Mouse (Mus musculus) forebrain, embryonic 15.5 days (tissue): ENCODE data around the gene Snx29. TPM values are rescaled to one million over a fixed set of nuclear protein-coding genes. Genes with fewer than 3 reads are reported as not detected.

Source experiments
- ATAC-seq: fragments of 200-750 bp; cut with Nextera tagmentation; replicated peaks from 2 replicates; pipeline ENCODE4 v1.8.0; 2017; ENCODE audit warnings: mild to moderate bottlenecking, moderate TSS enrichment, moderate library complexity
- H3K27ac ChIP-seq: fragments of 300-500 bp; sonication (generic); replicated peaks from 2 replicates; pipeline ENCODE4 v1.5.1; 2015; ENCODE audit warnings: mild to moderate bottlenecking, inconsistent platforms
- H3K27me3 ChIP-seq: fragments of 300-500 bp; sonication (generic); 2 replicates; pipeline ENCODE4 v1.6.1; 2015; ENCODE audit warnings: inconsistent platforms
- H3K36me3 ChIP-seq: fragments of 300-500 bp; sonication (generic); 2 replicates; pipeline ENCODE4 v1.6.1; 2015; ENCODE audit warnings: mild to moderate bottlenecking, inconsistent platforms
- H3K4me1 ChIP-seq: fragments of 300-500 bp; sonication (generic); 2 replicates; pipeline ENCODE4 v1.6.1; 2015; ENCODE audit warnings: inconsistent platforms
- H3K4me2 ChIP-seq: fragments of 300-500 bp; sonication (generic); replicated peaks from 2 replicates; pipeline ENCODE4 v1.6.1; 2015; ENCODE audit warnings: mild to moderate bottlenecking, inconsistent platforms
- H3K4me3 ChIP-seq: fragments of 300-500 bp; sonication (generic); 2 replicates; pipeline ENCODE4 v1.5.1; 2015; ENCODE audit warnings: mild to moderate bottlenecking, inconsistent platforms
- H3K9ac ChIP-seq: fragments of 300-500 bp; sonication (generic); replicated peaks from 2 replicates; pipeline ENCODE4 v1.6.1; 2015; ENCODE audit warnings: mild to moderate bottlenecking, inconsistent platforms
- H3K9me3 ChIP-seq: fragments of 300-500 bp; sonication (generic); 2 replicates; pipeline ENCODE4 v1.6.1; 2016; ENCODE audit warnings: inconsistent platforms
- WGBS: fragments of 180-500 bp; shearing (Covaris S2); methylation state at CpG from one replicate; pipeline ENCODE4 v1.1.7; 2015; ENCODE audit warnings: mixed read lengths; 5-methylcytosine and 5-hydroxymethylcytosine counted together
- polyA plus RNA-seq: library from polyadenylated mRNA; unstranded; fragments of >200 nt; fragmentation: Nextera tagmentation; extraction: Ambion mirVana; gene quantifications from 2 replicates; pipeline ENCODE4 v1.2.1, GENCODE M21; 2015

Gene Snx29
- polyA plus RNA-seq, 1 experiment from 2014 or later = 14.1 TPM

DNA sequence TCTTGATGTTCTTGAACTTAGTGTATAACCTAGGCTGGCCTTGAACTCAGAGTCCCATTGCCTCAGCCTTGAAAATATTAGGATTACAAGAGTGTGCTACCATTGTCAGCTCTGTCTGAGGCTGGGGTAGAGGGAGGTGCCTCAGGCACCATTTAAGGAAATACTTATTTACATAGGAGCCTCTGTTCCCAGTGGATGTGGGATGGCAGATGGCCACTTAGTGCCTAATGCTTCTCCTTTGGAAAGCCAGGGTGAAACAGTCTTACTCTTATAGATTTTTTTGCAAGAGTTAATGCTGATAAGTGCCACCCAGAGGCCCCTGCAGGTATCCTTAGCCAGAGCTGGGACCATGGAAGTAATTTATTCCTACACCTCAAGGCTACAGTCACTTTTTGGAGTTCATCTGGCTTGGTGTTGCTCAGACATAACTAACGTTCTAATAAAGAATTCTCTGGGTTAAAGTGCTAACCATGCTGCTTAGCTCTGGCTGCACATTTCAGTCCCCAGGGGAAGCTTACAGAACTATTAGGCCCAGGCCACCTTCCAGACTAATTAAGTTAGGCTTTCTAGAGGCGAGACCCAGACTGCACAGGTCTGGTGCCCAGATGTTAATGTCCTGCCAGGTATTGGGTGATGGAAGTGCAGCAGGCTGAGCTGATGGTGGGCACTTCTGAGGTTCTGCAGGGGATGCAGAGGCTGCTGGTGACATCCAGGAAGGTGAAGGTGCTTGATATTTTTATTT lies 135.1 kb downstream of the Snx29 start:
- no peaks in the 10 kb centered on the region for H3K27me3 ChIP-seq
- no peak for ATAC-seq
- H3K27ac ChIP-seq = no peak overlapping the region
- no peak overlapping the region for H3K4me3 ChIP-seq
- H3K9me3 ChIP-seq = no peaks in the 10 kb centered on the region
- H3K4me2 ChIP-seq = no peak overlapping the region
- H3K4me1 ChIP-seq = no peaks in the 10 kb centered on the region
- H3K9ac ChIP-seq = no peak overlapping the region
- H3K36me3 ChIP-seq = peaks cover 14% of the 10 kb centered on the region
- 63% methylated on average over 2 of the region's 2 CpGs for WGBS

DNA sequence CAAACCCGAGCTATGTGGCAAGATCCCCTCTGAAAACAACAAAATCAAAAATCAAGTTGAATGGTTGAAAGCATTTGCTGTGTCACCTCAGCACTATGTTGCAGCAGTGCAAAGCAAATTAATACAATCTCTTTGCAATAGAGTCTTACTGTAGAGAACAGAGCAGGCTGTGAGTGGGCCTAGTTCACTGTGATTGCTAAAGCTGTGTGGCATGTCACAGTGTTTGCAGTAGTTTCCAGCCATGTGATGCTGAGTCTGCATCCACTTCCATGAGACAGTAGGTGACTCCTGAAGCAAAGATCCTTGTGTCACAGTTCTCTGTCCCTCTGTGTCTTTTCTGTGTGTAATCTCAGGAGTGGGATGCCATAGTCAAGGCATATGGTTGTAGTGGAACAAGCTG lies 137.5 kb downstream of the Snx29 start:
- WGBS = 92% methylated on average over 1 of the region's 1 CpGs
- Histone ChIP-seq H3K4me2 (no peak overlapping the region), H3K36me3 (no peaks in the 10 kb centered on the region), H3K4me3 (no peak overlapping the region), H3K27me3 (no peaks in the 10 kb centered on the region), H3K9me3 (no peaks in the 10 kb centered on the region), H3K9ac (no peak overlapping the region), H3K27ac (no peak overlapping the region), H3K4me1 (no peaks in the 10 kb centered on the region)
- ATAC-seq = no peak

DNA sequence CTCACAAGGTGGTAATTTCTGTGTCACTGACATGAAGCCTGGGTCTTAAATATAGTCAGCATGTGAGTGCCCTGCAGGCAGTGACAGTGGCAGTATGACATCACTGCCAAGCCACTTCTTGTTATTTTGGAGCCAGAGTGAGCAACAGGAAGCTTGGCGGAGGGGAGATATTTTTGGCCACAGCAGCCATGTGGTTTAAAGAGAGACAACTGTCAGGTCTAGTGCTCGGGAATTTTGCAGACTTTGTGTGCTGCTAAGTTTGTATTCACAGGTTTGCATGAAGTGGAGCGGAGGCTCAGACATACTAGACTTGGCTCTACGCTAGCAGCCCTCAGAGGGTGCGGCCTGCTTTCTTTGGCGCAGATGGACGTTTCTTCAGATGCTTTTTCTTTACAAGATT lies 138.9 kb downstream of the Snx29 start:
- Histone ChIP-seq H3K4me1 (no peaks in the 10 kb centered on the region), H3K9me3 (no peaks in the 10 kb centered on the region), H3K27me3 (no peaks in the 10 kb centered on the region), H3K9ac (no peak overlapping the region), H3K36me3 (no peaks in the 10 kb centered on the region), H3K4me2 (no peak overlapping the region), H3K4me3 (no peak overlapping the region), H3K27ac (no peak overlapping the region)
- 78% methylated on average over 7 of the region's 7 CpGs for WGBS
- no peak for ATAC-seq

DNA sequence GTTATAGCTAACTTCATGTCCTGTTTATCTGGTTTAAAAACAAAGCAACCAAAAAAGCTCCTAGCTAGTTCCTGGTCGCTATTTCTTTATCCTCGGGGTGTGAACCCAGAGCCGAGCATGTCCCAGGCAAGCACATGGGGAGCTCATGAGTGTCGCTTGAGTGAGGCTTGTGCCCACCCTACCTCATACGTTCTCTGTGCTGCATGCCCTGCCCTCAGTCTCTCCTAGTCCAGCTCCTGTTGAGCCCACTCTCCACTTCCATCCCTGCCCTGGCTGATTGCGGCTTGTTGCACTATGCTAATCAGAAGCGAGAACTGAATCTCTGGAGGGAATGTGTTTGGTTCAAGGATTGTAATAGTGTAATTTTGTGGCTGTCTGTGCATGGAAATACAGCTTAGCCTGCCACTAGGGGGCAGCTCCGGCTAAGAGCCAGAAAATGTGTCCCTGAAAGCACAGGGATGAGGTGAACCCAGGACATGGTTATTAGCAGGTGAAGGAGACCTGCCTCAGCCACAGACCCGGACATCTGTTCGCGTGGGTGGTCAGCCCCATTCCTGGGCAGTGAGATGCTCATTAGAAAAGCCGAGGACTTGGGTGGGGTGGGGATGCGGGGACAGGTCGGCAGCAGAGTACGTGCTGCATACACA lies 145.9 kb downstream of the Snx29 start:
- Histone ChIP-seq H3K9me3 (no peaks in the 10 kb centered on the region), H3K36me3 (no peaks in the 10 kb centered on the region), H3K27ac (no peak overlapping the region), H3K9ac (no peak overlapping the region), H3K27me3 (no peaks in the 10 kb centered on the region), H3K4me1 (peaks cover 7% of the 10 kb centered on the region; the same call in 1 of the 2 replicates), H3K4me3 (no peak overlapping the region), H3K4me2 (no peak overlapping the region)
- 64% methylated on average over 15 of the region's 15 CpGs for WGBS
- peak; percentile 62 for ATAC-seq

DNA sequence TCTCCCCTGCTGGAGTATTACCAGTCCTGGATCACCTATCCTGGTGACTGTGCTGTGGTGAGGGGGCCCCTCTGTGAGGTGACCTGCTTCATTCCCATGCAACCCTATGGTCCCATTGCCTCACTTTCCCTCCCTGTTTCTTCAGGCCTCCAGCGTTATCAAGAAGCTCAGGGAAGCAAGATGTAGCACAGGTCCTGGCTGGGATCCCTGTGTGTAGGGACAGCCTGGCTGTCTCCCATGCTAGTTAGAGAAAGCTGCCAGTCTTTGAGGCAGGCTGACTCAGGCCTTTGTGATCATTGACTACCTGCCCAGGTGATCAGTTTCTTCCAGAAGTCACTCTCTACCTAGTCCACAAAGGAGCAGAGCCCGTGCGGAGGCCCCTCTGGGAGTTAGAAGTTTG lies 146.8 kb downstream of the Snx29 start:
- ATAC-seq = no peak
- H3K9ac ChIP-seq = no peak overlapping the region
- no peak overlapping the region for H3K4me3 ChIP-seq
- H3K36me3 ChIP-seq = no peaks in the 10 kb centered on the region
- H3K27ac ChIP-seq = no peak overlapping the region
- no peak overlapping the region for H3K4me2 ChIP-seq
- 90% methylated on average over 3 of the region's 3 CpGs for WGBS
- no peaks in the 10 kb centered on the region for H3K9me3 ChIP-seq
- no peaks in the 10 kb centered on the region for H3K27me3 ChIP-seq
- peaks cover 10% of the 10 kb centered on the region; the same call in 1 of the 2 replicates for H3K4me1 ChIP-seq

DNA sequence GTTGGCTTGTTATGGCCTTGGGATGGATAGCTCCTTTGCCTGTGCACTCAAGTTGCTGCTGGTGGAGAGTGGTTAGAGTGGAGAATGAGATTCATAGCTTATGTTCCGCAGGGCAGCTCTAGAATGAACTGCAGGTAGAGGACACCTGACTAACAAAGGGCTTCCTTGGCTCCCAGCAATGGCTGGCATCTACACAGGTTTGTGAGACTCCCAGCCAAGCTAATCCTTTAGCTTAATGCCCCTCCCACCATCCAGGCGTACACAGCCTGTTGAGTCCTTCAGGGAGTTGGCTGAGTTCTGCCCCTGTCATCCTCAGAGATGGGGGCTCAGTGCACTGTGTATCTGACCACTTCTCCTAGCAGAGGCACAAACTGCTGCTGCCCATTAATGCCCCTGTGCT lies 148.5 kb downstream of the Snx29 start:
- Histone ChIP-seq H3K9me3 (no peaks in the 10 kb centered on the region), H3K27me3 (no peaks in the 10 kb centered on the region), H3K4me2 (no peak overlapping the region), H3K27ac (no peak overlapping the region), H3K9ac (no peak overlapping the region), H3K4me1 (peaks cover 10% of the 10 kb centered on the region; the same call in 1 of the 2 replicates), H3K36me3 (no peaks in the 10 kb centered on the region), H3K4me3 (no peak overlapping the region)
- ATAC-seq = no peak
- WGBS = 57% methylated on average over 2 of the region's 2 CpGs

DNA sequence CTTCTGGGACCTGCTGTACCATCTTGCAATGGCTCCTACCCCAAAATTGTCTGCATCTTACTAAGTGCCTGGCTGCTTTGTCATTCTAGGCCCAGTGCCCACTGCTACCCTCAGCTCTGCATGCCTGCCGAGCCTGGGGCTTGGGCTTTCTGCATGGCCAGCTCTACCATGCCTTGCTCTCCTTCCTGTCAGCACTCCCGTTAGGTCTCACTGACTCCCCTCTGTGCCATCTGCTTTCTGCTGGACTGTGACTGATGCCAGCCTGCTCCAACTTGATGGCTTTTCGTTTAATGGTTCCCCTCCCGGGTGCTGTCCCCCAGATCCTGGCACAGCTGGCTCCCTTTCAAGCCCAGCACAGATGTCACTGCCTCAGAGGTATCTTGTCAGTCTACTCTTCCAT lies 150.1 kb downstream of the Snx29 start:
- no peak for ATAC-seq

DNA sequence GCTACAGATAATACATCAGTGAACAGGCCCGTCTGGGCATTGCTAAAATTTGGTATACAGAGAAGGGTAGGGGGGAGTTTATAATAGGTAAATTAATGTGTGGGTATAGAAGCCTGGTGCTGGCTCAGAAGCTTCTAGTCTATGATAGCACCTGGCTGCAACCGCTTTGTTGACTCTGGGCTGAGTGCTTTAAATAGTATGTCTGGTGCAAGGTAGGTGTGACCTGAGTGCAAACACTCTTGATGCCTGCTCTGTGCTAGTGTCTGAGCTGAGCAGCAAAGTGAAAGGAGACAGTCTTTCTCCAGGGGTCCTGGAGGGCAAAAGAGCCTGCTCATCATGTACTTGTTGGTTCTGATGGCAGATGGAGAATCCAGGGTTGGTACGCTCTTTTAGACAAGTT lies 150.8 kb downstream of the Snx29 start:
- no peak overlapping the region for H3K4me3 ChIP-seq
- H3K4me2 ChIP-seq = no peak overlapping the region
- 88% methylated on average over 3 of the region's 3 CpGs for WGBS
- H3K4me1 ChIP-seq = peaks cover 10% of the 10 kb centered on the region; the same call in 1 of the 2 replicates
- no peak overlapping the region for H3K27ac ChIP-seq
- no peak overlapping the region for H3K9ac ChIP-seq
- ATAC-seq = no peak
- no peaks in the 10 kb centered on the region for H3K9me3 ChIP-seq
- H3K36me3 ChIP-seq = no peaks in the 10 kb centered on the region
- no peaks in the 10 kb centered on the region for H3K27me3 ChIP-seq

More for the DNA sequence above, 150.1 kb downstream of the Snx29 start:
- H3K36me3 ChIP-seq = no peaks in the 10 kb centered on the region
- no peak overlapping the region for H3K9ac ChIP-seq
- peaks cover 10% of the 10 kb centered on the region; the same call in 1 of the 2 replicates for H3K4me1 ChIP-seq
- WGBS = 47% methylated on average over 4 of the region's 4 CpGs
- H3K27ac ChIP-seq = no peak overlapping the region
- no peak overlapping the region for H3K4me3 ChIP-seq
- no peaks in the 10 kb centered on the region for H3K9me3 ChIP-seq
- H3K4me2 ChIP-seq = no peak overlapping the region
- no peaks in the 10 kb centered on the region for H3K27me3 ChIP-seq

DNA sequence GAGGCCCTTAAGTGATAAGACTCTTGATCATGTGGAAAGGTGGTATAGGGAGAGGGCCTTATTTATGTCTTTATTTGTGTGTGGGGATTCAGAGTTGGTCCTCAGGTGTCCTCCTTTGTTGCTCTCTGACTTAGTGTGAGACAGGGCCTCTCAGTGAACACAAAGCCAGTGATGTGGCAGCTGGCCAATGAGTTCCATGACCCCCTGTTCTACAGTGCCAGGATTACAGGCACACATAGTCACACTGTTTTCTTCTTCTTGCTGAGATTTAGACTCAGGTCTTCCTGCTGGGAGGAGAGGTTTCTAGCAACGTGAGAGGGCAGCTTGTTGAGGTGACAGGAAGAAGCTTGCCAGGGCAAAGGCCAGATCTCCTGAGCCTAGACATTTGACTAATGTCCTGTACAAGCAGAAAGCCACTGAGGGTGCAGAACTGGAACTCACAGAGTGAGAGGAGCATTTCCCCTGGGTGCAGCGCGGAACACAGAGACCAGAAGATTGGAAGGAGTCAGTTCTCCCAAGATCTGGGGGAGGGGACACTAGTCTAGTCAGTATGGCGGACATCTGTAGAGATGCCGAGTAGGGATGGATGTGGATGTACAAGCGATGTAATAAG lies 151.3 kb downstream of the Snx29 start:
- Histone ChIP-seq H3K4me1 (peaks cover 10% of the 10 kb centered on the region; the same call in 1 of the 2 replicates), H3K4me3 (no peak overlapping the region), H3K27ac (no peak overlapping the region), H3K27me3 (no peaks in the 10 kb centered on the region), H3K36me3 (no peaks in the 10 kb centered on the region), H3K9me3 (no peaks in the 10 kb centered on the region), H3K4me2 (no peak overlapping the region), H3K9ac (no peak overlapping the region)
- ATAC-seq = no peak
- 83% methylated on average over 6 of the region's 6 CpGs for WGBS

DNA sequence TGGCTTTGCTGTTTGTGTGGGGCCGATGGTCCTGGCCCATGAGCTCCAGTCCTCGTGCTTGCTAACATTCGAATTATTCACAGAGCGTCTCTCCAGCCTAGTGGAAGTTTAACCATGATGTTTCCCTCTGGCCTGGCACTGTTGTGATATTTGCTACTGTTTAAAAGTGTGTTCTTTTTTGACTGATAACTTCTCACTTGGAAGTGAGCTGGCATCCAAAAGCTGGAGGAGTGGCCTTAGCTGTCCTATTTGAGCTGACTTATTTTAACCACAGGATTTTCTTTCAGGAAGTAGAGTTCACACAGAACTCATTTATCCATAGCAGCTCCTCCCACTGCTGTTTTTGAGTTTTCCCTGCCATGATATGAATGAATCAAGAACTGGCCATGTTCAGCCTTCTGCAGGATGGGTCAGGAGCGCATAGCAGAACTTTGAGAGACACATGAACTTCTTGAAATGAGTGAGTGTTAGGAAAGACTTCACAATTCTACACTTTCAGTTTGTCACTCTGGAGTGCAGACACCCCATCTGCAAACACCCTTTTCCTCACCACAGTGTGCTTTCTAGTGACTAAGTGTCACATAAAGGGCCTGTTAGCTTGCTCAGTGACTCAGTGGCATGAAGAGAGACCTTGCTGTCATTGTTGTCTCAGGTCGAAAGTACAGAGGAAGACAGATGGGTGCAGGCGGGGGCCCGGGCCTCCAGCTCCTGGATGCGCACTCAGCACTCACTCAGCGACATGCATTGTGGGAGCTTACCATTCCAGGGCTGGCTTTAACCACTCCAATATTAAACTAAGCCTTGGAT lies 152.6 kb downstream of the Snx29 start:
- H3K4me3 ChIP-seq = no peak overlapping the region
- WGBS = 93% methylated on average over 10 of the region's 10 CpGs
- H3K9ac ChIP-seq = no peak overlapping the region
- H3K27ac ChIP-seq = no peak overlapping the region
- no peaks in the 10 kb centered on the region for H3K27me3 ChIP-seq
- no peaks in the 10 kb centered on the region for H3K9me3 ChIP-seq
- H3K36me3 ChIP-seq = no peaks in the 10 kb centered on the region
- H3K4me1 ChIP-seq = peaks cover 10% of the 10 kb centered on the region; the same call in 1 of the 2 replicates
- H3K4me2 ChIP-seq = no peak overlapping the region
- no peak for ATAC-seq

DNA sequence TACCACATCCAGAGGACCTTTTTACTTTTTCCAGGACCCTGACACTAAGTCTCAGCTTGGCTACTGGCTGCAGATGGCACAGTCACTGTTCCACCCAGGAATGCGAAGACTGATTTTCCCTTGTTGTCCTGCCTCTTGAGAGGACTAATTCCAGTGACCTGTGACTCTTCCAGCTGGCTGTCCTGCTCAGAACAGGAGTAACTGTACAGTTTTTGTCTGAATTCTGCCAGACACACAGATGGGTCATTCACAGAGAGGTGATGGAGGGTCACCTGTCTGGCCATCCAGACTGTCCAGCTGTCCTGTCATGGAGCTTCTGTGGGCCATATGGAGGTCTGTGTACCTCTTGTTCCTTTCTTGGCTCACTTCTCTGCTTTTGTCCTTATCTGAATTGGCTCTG lies 153.6 kb downstream of the Snx29 start:
- Histone ChIP-seq H3K9ac (no peak overlapping the region), H3K36me3 (no peaks in the 10 kb centered on the region), H3K4me3 (no peak overlapping the region), H3K27me3 (no peaks in the 10 kb centered on the region), H3K4me1 (peaks cover 10% of the 10 kb centered on the region; the same call in 1 of the 2 replicates), H3K9me3 (no peaks in the 10 kb centered on the region), H3K27ac (no peak overlapping the region), H3K4me2 (no peak overlapping the region)
- ATAC-seq = no peak
- WGBS = 89% methylated on average over 1 of the region's 1 CpGs

DNA sequence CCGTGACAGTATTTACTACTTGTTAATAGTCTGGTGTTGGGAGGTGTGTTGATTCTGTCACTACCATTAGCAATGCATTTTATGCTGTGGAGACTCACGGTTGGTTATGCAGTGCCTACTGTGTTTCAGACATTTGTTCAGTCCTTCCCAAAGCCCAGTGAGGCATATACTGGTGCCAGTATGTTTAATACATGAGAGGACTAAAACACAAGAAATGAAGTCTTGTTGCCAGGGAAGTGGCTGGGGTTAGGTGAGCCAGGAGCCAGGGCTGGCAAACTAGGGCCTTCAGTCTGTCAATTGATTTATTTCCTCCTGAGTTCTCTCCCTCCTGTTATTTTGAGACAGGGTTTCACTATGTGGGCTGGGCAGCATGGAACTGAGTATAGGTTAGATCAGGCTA lies 154.3 kb downstream of the Snx29 start:
- no peak for ATAC-seq
- H3K27ac ChIP-seq = no peak overlapping the region
- whole genome bisulfite sequencing = 77% methylated on average over 2 of the region's 2 CpGs
- no peak overlapping the region for H3K9ac ChIP-seq
- no peaks in the 10 kb centered on the region for H3K36me3 ChIP-seq
- peaks cover 10% of the 10 kb centered on the region; the same call in 1 of the 2 replicates for H3K4me1 ChIP-seq
- H3K9me3 ChIP-seq = no peaks in the 10 kb centered on the region
- no peak overlapping the region for H3K4me2 ChIP-seq
- no peak overlapping the region for H3K4me3 ChIP-seq
- H3K27me3 ChIP-seq = no peaks in the 10 kb centered on the region
